Mouse (Mus musculus) lung, postnatal 0 days (tissue): ENCODE measurements around the gene Gpr142.

Source experiments
- CTCF ChIP-seq: IDR thresholded peaks from 2 replicates; pipeline ENCODE4 v1.5.1; 2016; ENCODE audit warnings: antibody characterized with exemption, mild to moderate bottlenecking
- EP300 ChIP-seq: IDR thresholded peaks from 2 replicates; pipeline ENCODE4 v1.6.1; 2016; ENCODE audit warnings: antibody characterized with exemption, mild to moderate bottlenecking, control low read depth

DNA sequence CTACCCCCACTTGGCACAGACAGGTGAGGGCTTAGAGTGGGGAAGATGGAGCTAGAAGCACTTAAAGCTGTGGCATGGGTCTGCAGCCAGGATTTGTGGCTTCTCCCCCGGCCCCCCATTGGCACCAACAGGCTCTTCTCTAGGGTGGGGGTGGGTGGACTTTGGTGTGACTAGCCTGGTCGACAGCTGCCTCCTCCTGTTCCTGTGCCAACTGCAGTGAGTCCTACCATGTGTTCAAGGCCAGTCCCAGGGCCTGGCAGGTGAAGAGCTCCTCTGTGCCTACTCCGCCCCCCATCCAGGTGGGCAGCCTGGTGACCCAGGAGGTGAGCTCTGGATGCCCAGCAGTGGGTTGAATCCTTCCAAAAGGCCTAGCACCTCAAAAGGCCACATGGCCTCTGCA is 11.1 kb upstream of the Gpr142 start:
- TF ChIP-seq CTCF (no peak), EP300 (no peak)
